Mouse (Mus musculus) splenic B cell, adult 2 months (primary cell): ENCODE data around the gene Rasa3.

Experiments used
- DNase-seq: peaks from one replicate; pipeline ENCODE4 v3.0.0-alpha.2; 2011; ENCODE audit warnings: low read depth, low spot score
- H3K27me3 ChIP-seq: 2 replicates; pipeline ENCODE4 v1.6.1; 2012; ENCODE audit warnings: mild to moderate bottlenecking, low read length, moderate library complexity, mixed read lengths; ENCODE audit not compliant: control insufficient read depth, poor library complexity, insufficient read depth, severe bottlenecking
- H3K36me3 ChIP-seq: 2 replicates; pipeline ENCODE4 v1.6.1; 2012; ENCODE audit warnings: mild to moderate bottlenecking, low read length, moderate library complexity, mixed read lengths; ENCODE audit not compliant: control insufficient read depth, poor library complexity, insufficient read depth, severe bottlenecking

The Rasa3 gene

GRCm38 (mm10) chr8:13648377-13649153 is 28.8 kb downstream of the Rasa3 start:
- Histone ChIP-seq H3K27me3 (no peaks in the 10 kb centered on the region), H3K36me3 (no peaks in the 10 kb centered on the region)
- no peak for DNase-seq

- Histone ChIP-seq H3K27me3 (no peaks in the 10 kb centered on the region), H3K36me3 (no peaks in the 10 kb centered on the region)
- no peak for DNase-seq
Measured at GRCm38 (mm10) chr8:13647591-13647990, 29.8 kb downstream of the Rasa3 start.

- DNase-seq = no peak
- peaks cover 4% of the 10 kb centered on the region for H3K36me3 ChIP-seq
- no peaks in the 10 kb centered on the region for H3K27me3 ChIP-seq
Measured at GRCm38 (mm10) chr8:13644932-13645676, 32.3 kb downstream of the Rasa3 start.

- Histone ChIP-seq H3K27me3 (no peaks in the 10 kb centered on the region), H3K36me3 (peaks cover 4% of the 10 kb centered on the region)
- DNase-seq = no peak
Measured at GRCm38 (mm10) chr8:13644155-13644554, 33.2 kb downstream of the Rasa3 start.

GRCm38 (mm10) chr8:13642659-13643181 is 34.7 kb downstream of the Rasa3 start:
- Histone ChIP-seq H3K36me3 (peaks cover 4% of the 10 kb centered on the region), H3K27me3 (no peaks in the 10 kb centered on the region)
- DNase-seq = no peak

GRCm38 (mm10) chr8:13641206-13641605 is 36.2 kb downstream of the Rasa3 start:
- DNase-seq = no peak
- H3K27me3 ChIP-seq = no peaks in the 10 kb centered on the region
- peaks cover 4% of the 10 kb centered on the region for H3K36me3 ChIP-seq

GRCm38 (mm10) chr8:13640452-13640883 is 36.9 kb downstream of the Rasa3 start:
- peaks cover 4% of the 10 kb centered on the region for H3K36me3 ChIP-seq
- no peaks in the 10 kb centered on the region for H3K27me3 ChIP-seq
- DNase-seq = no peak

- Histone ChIP-seq H3K27me3 (no peaks in the 10 kb centered on the region), H3K36me3 (peaks cover 14% of the 10 kb centered on the region)
- no peak for DNase-seq
Measured at GRCm38 (mm10) chr8:13633107-13633506, 44.3 kb downstream of the Rasa3 start.

- no peak for DNase-seq
- Histone ChIP-seq H3K27me3 (no peaks in the 10 kb centered on the region), H3K36me3 (peaks cover 14% of the 10 kb centered on the region)
Measured at GRCm38 (mm10) chr8:13632309-13632708, 45.1 kb downstream of the Rasa3 start.

- H3K36me3 ChIP-seq = peaks cover 18% of the 10 kb centered on the region
- no peaks in the 10 kb centered on the region for H3K27me3 ChIP-seq
- no peak for DNase-seq
Measured at GRCm38 (mm10) chr8:13630754-13631153, 46.6 kb downstream of the Rasa3 start.

GRCm38 (mm10) chr8:13630171-13630570 is 47.2 kb downstream of the Rasa3 start:
- no peaks in the 10 kb centered on the region for H3K27me3 ChIP-seq

GRCm38 (mm10) chr8:13629351-13630090 is 47.9 kb downstream of the Rasa3 start:
- Histone ChIP-seq H3K27me3 (no peaks in the 10 kb centered on the region), H3K36me3 (peaks cover 18% of the 10 kb centered on the region)
- DNase-seq = no peak

More at GRCm38 (mm10) chr8:13630171-13630570, 47.2 kb downstream of the Rasa3 start:
- peaks cover 18% of the 10 kb centered on the region for H3K36me3 ChIP-seq
- no peak for DNase-seq

GRCm38 (mm10) chr8:13628067-13628466 is 49.3 kb downstream of the Rasa3 start:
- peak; percentile 70 for DNase-seq

GRCm38 (mm10) chr8:13627591-13627990 is 49.8 kb downstream of the Rasa3 start:
- no peaks in the 10 kb centered on the region for H3K27me3 ChIP-seq
- DNase-seq = peak; percentile 64
- H3K36me3 ChIP-seq = peaks cover 14% of the 10 kb centered on the region

More at GRCm38 (mm10) chr8:13628067-13628466, 49.3 kb downstream of the Rasa3 start:
- Histone ChIP-seq H3K36me3 (peaks cover 15% of the 10 kb centered on the region), H3K27me3 (no peaks in the 10 kb centered on the region)
